Comparison of ENCODE assay signal across 37 mouse cellular contexts in the genomic region with DNA sequence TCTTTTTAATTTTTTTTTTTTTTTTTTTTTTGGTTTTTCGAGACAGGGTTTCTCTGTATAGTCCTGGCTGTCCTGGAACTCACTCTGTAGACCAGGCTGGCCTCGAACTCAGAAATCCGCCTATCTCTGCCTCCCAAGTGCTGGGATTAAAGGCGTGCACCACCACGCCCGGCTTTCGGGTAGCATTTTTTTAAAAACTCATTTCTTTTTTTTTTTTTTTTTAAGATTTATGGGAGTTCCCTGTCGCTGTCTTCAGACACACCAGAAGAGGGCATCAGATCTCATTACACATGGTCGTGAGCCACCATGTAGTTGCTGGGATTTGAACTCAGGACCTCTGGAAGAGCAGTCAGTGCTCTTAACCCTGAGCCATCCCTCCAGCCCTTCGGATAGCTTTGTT. TPM values are rescaled to one million over a fixed set of nuclear protein-coding genes. Genes with fewer than 3 reads are reported as not detected.
"Had no signal": no experiment of that assay in that cellular context is flagged by ENCODE, and none has a peak within 500 bp of the region (broad histone marks: within the 10 kb centered on the region; RNA-seq: fewer than 3 reads in every experiment).

No protein-coding gene starts in this region.

RNA-seq across cellular contexts. Expression of gene C2, which starts 3.9 kb away (rescaled TPM):
- total RNA-seq: hematopoietic stem cell, adult 5-6 weeks had no signal

RNA-seq across cellular contexts. Expression of gene Slc44a4, which starts 12.3 kb away (rescaled TPM):
- total RNA-seq: heart, postnatal 10 days; heart, postnatal 25 days; heart, postnatal 36 days; heart, postnatal 4 days; hematopoietic stem cell, adult 5-6 weeks; hindbrain, postnatal 0 days had no signal
- polyA plus RNA-seq: heart, embryonic 14.5 days; heart, postnatal 0 days; hindbrain, embryonic 10.5 days; hindbrain, embryonic 13.5 days; inflammation-experienced regulatory T-cells, adult 6 months had no signal

RNA-seq across cellular contexts. Expression of gene Gm20547, which starts 20.1 kb away (rescaled TPM):
- total RNA-seq: heart, postnatal 10 days; heart, postnatal 14 days; heart, postnatal 36 days; heart, postnatal 4 days; hematopoietic stem cell, adult 5-6 weeks; hindbrain, postnatal 0 days; layer of hippocampus, adult 2 months; layer of hippocampus, adult 8-10 months; layer of hippocampus, postnatal 14 days; layer of hippocampus, postnatal 25 days; layer of hippocampus, postnatal 36 days; left cerebral cortex, adult 18-20 months; left cerebral cortex, adult 2 months; left cerebral cortex, adult 8-10 months had no signal
- polyA plus RNA-seq: heart, embryonic 12.5 days; heart, embryonic 13.5 days; heart, embryonic 14.5 days; heart, embryonic 15.5 days; heart, embryonic 16.5 days; heart, postnatal 0 days; hindbrain, embryonic 10.5 days; hindbrain, embryonic 11.5 days; hindbrain, embryonic 13.5 days; hindbrain, embryonic 14.5 days; hindbrain, embryonic 15.5 days; hindbrain, embryonic 16.5 days; hindbrain, postnatal 0 days; intestine, embryonic 14.5 days; intestine, embryonic 15.5 days; intestine, embryonic 16.5 days; intestine, postnatal 0 days; kidney, embryonic 14.5 days; kidney, embryonic 15.5 days; kidney, embryonic 16.5 days; kidney, postnatal 0 days; large intestine, adult 2 months had no signal

RNA-seq across cellular contexts. Expression of gene Zbtb12, which starts 22.7 kb away (rescaled TPM):
- polyA plus RNA-seq: inflammation-experienced regulatory T-cells, adult 6 months had no signal
